Mouse (Mus musculus): Measurements from ENCODE around the gene Plcb1. TPM values are rescaled to one million over a fixed set of nuclear protein-coding genes. Genes with fewer than 3 reads are reported as not detected.

Gene Plcb1
- polyA plus RNA-seq, 2 experiments: 2.9 to 12.8 TPM

GRCm38 (mm10) chr2:135394698-135395097 lies 608.8 kb downstream of the Plcb1 start:
- H3K27me3 ChIP-seq (ENCODE audit: control insufficient read depth, insufficient read depth, low read length): no peaks in the 10 kb centered on the region
- no peak overlapping the region for H3K4me2 ChIP-seq (replicated peaks; ENCODE audit: low read depth, low read length, severe bottlenecking)
- H3K4me1 ChIP-seq (ENCODE audit: control insufficient read depth, insufficient read depth, low read length): no peaks in the 10 kb centered on the region
- no peak for TF ChIP-seq POLR2A (IDR thresholded peaks at IDR 0.05; ENCODE audit: borderline replicate concordance, extremely low read depth, insufficient read depth, insufficient read length)
- H3K27ac ChIP-seq (replicated peaks; ENCODE audit: low read depth, low read length): no peak overlapping the region
- ATAC-seq (ENCODE audit: low FRiP score, low read depth): no peak
- no peak for DNase-seq (ENCODE audit: low spot score)
- no peak overlapping the region for H3K4me3 ChIP-seq (replicated peaks; ENCODE audit: low read length)
- no peaks in the 10 kb centered on the region for H3K9me3 ChIP-seq (ENCODE audit: control insufficient read depth, low read length)
- no peak overlapping the region for H3K9ac ChIP-seq (ENCODE audit: low read depth, low read length, severe bottlenecking)
- 75% methylated on average over 3 of the region's 3 CpGs for WGBS
- no peaks in the 10 kb centered on the region for H3K36me3 ChIP-seq (ENCODE audit: control insufficient read depth, insufficient read depth, low read length)

- Histone ChIP-seq H3K4me3 (replicated peaks; ENCODE audit: low read length) (no peak overlapping the region), H3K9ac (ENCODE audit: low read depth, low read length, severe bottlenecking) (no peak overlapping the region), H3K4me2 (replicated peaks; ENCODE audit: low read depth, low read length, severe bottlenecking) (no peak overlapping the region), H3K9me3 (ENCODE audit: control insufficient read depth, low read length) (no peaks in the 10 kb centered on the region), H3K36me3 (ENCODE audit: control insufficient read depth, insufficient read depth, low read length) (no peaks in the 10 kb centered on the region), H3K27ac (replicated peaks; ENCODE audit: low read depth, low read length) (no peak overlapping the region), H3K27me3 (ENCODE audit: control insufficient read depth, insufficient read depth, low read length) (no peaks in the 10 kb centered on the region), H3K4me1 (ENCODE audit: control insufficient read depth, insufficient read depth, low read length) (no peaks in the 10 kb centered on the region)
- no peak for TF ChIP-seq POLR2A (IDR thresholded peaks at IDR 0.05; ENCODE audit: borderline replicate concordance, extremely low read depth, insufficient read depth, insufficient read length)
- 91% methylated on average over 3 of the region's 3 CpGs for WGBS
- no peak for ATAC-seq (ENCODE audit: low FRiP score, low read depth)
- DNase-seq (ENCODE audit: low spot score): no peak
Measured at GRCm38 (mm10) chr2:135396375-135396774, 610.5 kb downstream of the Plcb1 start.

GRCm38 (mm10) chr2:135397970-135398369 lies 612.1 kb downstream of the Plcb1 start:
- 85% methylated on average over 2 of the region's 2 CpGs for WGBS
- H3K27me3 ChIP-seq (ENCODE audit: control insufficient read depth, insufficient read depth, low read length): no peaks in the 10 kb centered on the region
- DNase-seq (ENCODE audit: low spot score) (no peak), ATAC-seq (ENCODE audit: low FRiP score, low read depth) (no peak)
- no peaks in the 10 kb centered on the region for H3K36me3 ChIP-seq (ENCODE audit: control insufficient read depth, insufficient read depth, low read length)
- no peaks in the 10 kb centered on the region for H3K4me1 ChIP-seq (ENCODE audit: control insufficient read depth, insufficient read depth, low read length)
- no peak overlapping the region for H3K4me3 ChIP-seq (replicated peaks; ENCODE audit: low read length)
- H3K27ac ChIP-seq (replicated peaks; ENCODE audit: low read depth, low read length): no peak overlapping the region
- no peaks in the 10 kb centered on the region for H3K9me3 ChIP-seq (ENCODE audit: control insufficient read depth, low read length)
- H3K9ac ChIP-seq (ENCODE audit: low read depth, low read length, severe bottlenecking): no peak overlapping the region
- TF ChIP-seq POLR2A (IDR thresholded peaks at IDR 0.05; ENCODE audit: borderline replicate concordance, extremely low read depth, insufficient read depth, insufficient read length): no peak
- no peak overlapping the region for H3K4me2 ChIP-seq (replicated peaks; ENCODE audit: low read depth, low read length, severe bottlenecking)

GRCm38 (mm10) chr2:135399760-135400159 lies 613.9 kb downstream of the Plcb1 start:
- 77% methylated on average over 6 of the region's 6 CpGs for WGBS
- H3K4me2 ChIP-seq (replicated peaks; ENCODE audit: low read depth, low read length, severe bottlenecking): no peak overlapping the region
- H3K27me3 ChIP-seq (ENCODE audit: control insufficient read depth, insufficient read depth, low read length): no peaks in the 10 kb centered on the region
- no peaks in the 10 kb centered on the region for H3K4me1 ChIP-seq (ENCODE audit: control insufficient read depth, insufficient read depth, low read length)
- no peak overlapping the region for H3K4me3 ChIP-seq (replicated peaks; ENCODE audit: low read length)
- ATAC-seq (ENCODE audit: low FRiP score, low read depth) (no peak), DNase-seq (ENCODE audit: low spot score) (no peak)
- H3K36me3 ChIP-seq (ENCODE audit: control insufficient read depth, insufficient read depth, low read length): no peaks in the 10 kb centered on the region
- H3K9ac ChIP-seq (ENCODE audit: low read depth, low read length, severe bottlenecking): no peak overlapping the region
- TF ChIP-seq POLR2A (IDR thresholded peaks at IDR 0.05; ENCODE audit: borderline replicate concordance, extremely low read depth, insufficient read depth, insufficient read length): no peak
- no peak overlapping the region for H3K27ac ChIP-seq (replicated peaks; ENCODE audit: low read depth, low read length)
- no peaks in the 10 kb centered on the region for H3K9me3 ChIP-seq (ENCODE audit: control insufficient read depth, low read length)

GRCm38 (mm10) chr2:135402916-135403315 lies 617.0 kb downstream of the Plcb1 start:
- no peak for TF ChIP-seq POLR2A (IDR thresholded peaks at IDR 0.05; ENCODE audit: borderline replicate concordance, extremely low read depth, insufficient read depth, insufficient read length)
- no peak for ATAC-seq (ENCODE audit: low FRiP score, low read depth)
- no peaks in the 10 kb centered on the region for H3K9me3 ChIP-seq (ENCODE audit: control insufficient read depth, low read length)
- H3K27ac ChIP-seq (replicated peaks; ENCODE audit: low read depth, low read length): no peak overlapping the region
- DNase-seq (ENCODE audit: low spot score): no peak
- no peak overlapping the region for H3K4me3 ChIP-seq (replicated peaks; ENCODE audit: low read length)
- H3K27me3 ChIP-seq (ENCODE audit: control insufficient read depth, insufficient read depth, low read length): no peaks in the 10 kb centered on the region
- no peaks in the 10 kb centered on the region for H3K36me3 ChIP-seq (ENCODE audit: control insufficient read depth, insufficient read depth, low read length)
- no peak overlapping the region for H3K4me2 ChIP-seq (replicated peaks; ENCODE audit: low read depth, low read length, severe bottlenecking)
- 24% methylated on average over 1 of the region's 1 CpGs for WGBS
- no peaks in the 10 kb centered on the region for H3K4me1 ChIP-seq (ENCODE audit: control insufficient read depth, insufficient read depth, low read length)
- H3K9ac ChIP-seq (ENCODE audit: low read depth, low read length, severe bottlenecking): no peak overlapping the region

- Histone ChIP-seq H3K36me3 (ENCODE audit: control insufficient read depth, insufficient read depth, low read length) (no peaks in the 10 kb centered on the region), H3K9ac (ENCODE audit: low read depth, low read length, severe bottlenecking) (no peak overlapping the region), H3K27ac (replicated peaks; ENCODE audit: low read depth, low read length) (no peak overlapping the region), H3K9me3 (ENCODE audit: control insufficient read depth, low read length) (no peaks in the 10 kb centered on the region), H3K27me3 (ENCODE audit: control insufficient read depth, insufficient read depth, low read length) (no peaks in the 10 kb centered on the region), H3K4me1 (ENCODE audit: control insufficient read depth, insufficient read depth, low read length) (no peaks in the 10 kb centered on the region), H3K4me2 (replicated peaks; ENCODE audit: low read depth, low read length, severe bottlenecking) (no peak overlapping the region), H3K4me3 (replicated peaks; ENCODE audit: low read length) (no peak overlapping the region)
- no peak for ATAC-seq (ENCODE audit: low FRiP score, low read depth)
- no peak for DNase-seq (ENCODE audit: low spot score)
- no peak for TF ChIP-seq POLR2A (IDR thresholded peaks at IDR 0.05; ENCODE audit: borderline replicate concordance, extremely low read depth, insufficient read depth, insufficient read length)
- 68% methylated on average over 6 of the region's 6 CpGs for WGBS
Measured at GRCm38 (mm10) chr2:135403344-135403743, 617.5 kb downstream of the Plcb1 start.
